Mouse (Mus musculus) megakaryocyte progenitor cell, adult 5-6 weeks (primary cell): ENCODE data around the gene Mettl21e. TPM values are rescaled to one million over a fixed set of nuclear protein-coding genes. Genes with fewer than 3 reads are reported as not detected.

ENCODE experiments used
- total RNA-seq, 2 experiments: library from RNA; stranded (forward) in 1 of 2; stranded (reverse) in 1 of 2; fragments of 157-497, 149-512 nt in 1 of 2; fragments of 200-1000 nt in 1 of 2; gene quantifications; 2 replicates each; pipeline versions ENCODE4 v1.2.3 to v1.2.4; 2015 to 2017

The Mettl21e gene
- total RNA-seq, 2 experiments from 2014 or later = not detected

Other genes with a start within 250 kb of the Mettl21e start
- gene Mettl21c, start 198.9 kb downstream of the Mettl21e start, total RNA-seq (2015) = not detected in 2 replicates
- gene Mettl21c, start 198.9 kb downstream of the Mettl21e start, total RNA-seq (2017) = not detected in 2 replicates
- 0.51 TPM in 1 of 2 replicates, not detected in the other for gene Gm8251, start 157.0 kb downstream of the Mettl21e start, total RNA-seq (2015)
- 0.25 and 0.51 TPM in 2 replicates for gene Gm8251, start 157.0 kb downstream of the Mettl21e start, total RNA-seq (2017)
- 104 and 105 TPM in 2 replicates for gene Tex30, start 116.5 kb downstream of the Mettl21e start, total RNA-seq (2015)
- 69.6 and 78.2 TPM in 2 replicates for gene Tex30, start 116.5 kb downstream of the Mettl21e start, total RNA-seq (2017)
- gene Kdelc1, start 100.2 kb downstream of the Mettl21e start, total RNA-seq (2015) = 38.7 and 41.8 TPM in 2 replicates
- 34.3 and 35.7 TPM in 2 replicates for gene Kdelc1, start 100.2 kb downstream of the Mettl21e start, total RNA-seq (2017)
- gene Bivm, start 100.0 kb downstream of the Mettl21e start, total RNA-seq (2015) = 17.9 and 20.6 TPM in 2 replicates
- gene Bivm, start 100.0 kb downstream of the Mettl21e start, total RNA-seq (2017) = 10.1 and 10.9 TPM in 2 replicates
- gene Ercc5, start 71.2 kb downstream of the Mettl21e start, total RNA-seq (2015) = 5.9 and 7.1 TPM in 2 replicates
- 6.2 and 12.7 TPM in 2 replicates for gene Ercc5, start 71.2 kb downstream of the Mettl21e start, total RNA-seq (2017)